Mouse (Mus musculus) liver, adult 2 months (tissue): ENCODE results near the gene Tbca.

Source experiments
- CTCF ChIP-seq: fragments of 200-500 bp; IDR thresholded peaks from 2 replicates; pipeline ENCODE4 v1.5.1; 2011; ENCODE audit warnings: low read depth, low read length, control low read depth
- POLR2A ChIP-seq: fragments of 200-500 bp; IDR thresholded peaks from 2 replicates; pipeline ENCODE4 v1.6.1; 2011; ENCODE audit warnings: low read length, control low read depth; ENCODE audit not compliant: insufficient read depth; ENCODE audit errors: extremely low read depth

- no peak for TF ChIP-seq CTCF
- no peak for TF ChIP-seq POLR2A
Measured at GRCm38 (mm10) chr13:94820956-94821355, 32.2 kb downstream of the Tbca start.
